Mouse (Mus musculus) hindbrain, embryonic 11.5 days (tissue): Measurements from ENCODE around the gene Fam161a. TPM values are rescaled to one million over a fixed set of nuclear protein-coding genes. Genes with fewer than 3 reads are reported as not detected.

Source experiments
- ATAC-seq: fragments of 200-750 bp; cut with Nextera tagmentation; 2 replicates; pipeline ENCODE4 v1.8.0; 2017; ENCODE audit warnings: mild to moderate bottlenecking, moderate TSS enrichment, moderate library complexity; ENCODE audit not compliant: low FRiP score
- DNase-seq: peaks from one replicate; pipeline ENCODE4 v3.0.0-alpha.2; 2015; ENCODE audit warnings: low spot score
- H3K27ac ChIP-seq: fragments of 300-500 bp; sonication (generic); 2 replicates; pipeline ENCODE4 v1.5.1; 2014; ENCODE audit warnings: mild to moderate bottlenecking, low read depth, low read length
- H3K27me3 ChIP-seq: fragments of 300-500 bp; sonication (generic); 2 replicates; pipeline ENCODE4 v1.6.1; 2014; ENCODE audit warnings: mild to moderate bottlenecking, low read length, moderate library complexity, mixed read lengths; ENCODE audit not compliant: control insufficient read depth, insufficient read depth
- H3K36me3 ChIP-seq: fragments of 300-500 bp; sonication (generic); 2 replicates; pipeline ENCODE4 v1.6.1; 2014; ENCODE audit warnings: mild to moderate bottlenecking, low read length, moderate library complexity, mixed read lengths; ENCODE audit not compliant: control insufficient read depth, insufficient read depth
- H3K4me1 ChIP-seq: fragments of 300-500 bp; sonication (generic); replicated peaks from 2 replicates; pipeline ENCODE4 v1.6.1; 2014; ENCODE audit warnings: low read length, mixed read lengths; ENCODE audit not compliant: control insufficient read depth, insufficient read depth
- H3K4me2 ChIP-seq: fragments of 300-500 bp; sonication (generic); replicated peaks from 2 replicates; pipeline ENCODE4 v1.6.1; 2014; ENCODE audit warnings: mild to moderate bottlenecking, low read depth, low read length
- H3K4me3 ChIP-seq: fragments of 300-500 bp; sonication (generic); 2 replicates; pipeline ENCODE4 v1.5.1; 2014; ENCODE audit warnings: low read depth, low read length
- H3K9ac ChIP-seq: fragments of 300-500 bp; sonication (generic); 2 replicates; pipeline ENCODE4 v1.6.1; 2014; ENCODE audit warnings: low read depth, low read length
- H3K9me3 ChIP-seq: fragments of 300-500 bp; sonication (generic); 2 replicates; pipeline ENCODE4 v1.6.1; 2016; ENCODE audit warnings: low read length; ENCODE audit not compliant: control insufficient read depth
- WGBS: fragments of 180-500 bp; shearing (Covaris S2); extraction: QIAGEN DNeasy Blood & Tissue Kit; methylation state at CpG from one replicate; pipeline ENCODE4 v1.1.7; 2014; 5-methylcytosine and 5-hydroxymethylcytosine counted together
- polyA plus RNA-seq: library from polyadenylated mRNA; unstranded; fragments of >200 nt; fragmentation: Nextera tagmentation; extraction: Ambion mirVana; gene quantifications from 2 replicates; pipeline ENCODE4 v1.2.1, GENCODE M21; 2014

Fam161a gene
- polyA plus RNA-seq: 5.0 and 6.9 TPM in 2 replicates

DNA sequence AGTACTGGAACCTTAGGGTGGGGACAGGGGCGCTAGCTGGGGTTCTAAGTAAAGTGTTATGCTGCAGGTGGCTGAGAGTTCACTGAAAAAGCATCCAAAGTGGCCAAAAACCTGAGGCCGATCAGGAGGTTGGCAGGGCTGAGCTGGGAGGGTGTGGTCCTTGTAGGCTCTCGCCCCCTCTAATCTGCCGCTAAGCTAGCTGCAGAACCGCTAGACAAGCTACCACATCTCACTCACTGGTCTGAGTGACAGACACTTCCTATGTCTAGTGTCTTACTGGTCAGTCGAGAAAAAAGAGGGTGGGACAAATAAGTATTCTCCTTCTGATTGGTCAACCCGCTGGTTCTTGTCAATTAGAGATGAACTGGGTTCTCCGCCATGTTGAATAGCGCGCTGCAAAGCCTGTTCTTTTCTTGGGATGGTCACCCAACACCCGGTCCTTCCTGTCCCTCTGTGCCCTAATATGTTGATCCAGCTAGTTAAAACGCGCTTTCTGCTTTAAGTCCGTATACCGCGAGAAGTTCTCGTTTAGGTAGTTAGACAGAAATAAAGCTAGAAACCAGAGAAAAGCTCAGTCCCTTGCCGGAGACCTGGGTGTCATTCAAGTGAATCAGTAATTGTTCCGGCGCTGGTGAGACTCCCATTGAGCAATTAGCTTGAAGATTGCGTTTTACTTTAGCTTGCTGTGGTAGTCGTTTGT, at the start of gene Fam161a:
Gene Fam161a (plus strand): TSS at position 51 of the 700 bp plus-strand sequence.
- H3K27ac ChIP-seq: peak within 1 kb of the TSS; percentile 91
- peak; percentile 94 for ATAC-seq
- no peaks in the 10 kb centered on the region for H3K9me3 ChIP-seq
- H3K4me2 ChIP-seq: peak within 1 kb of the TSS; percentile 62
- H3K36me3 ChIP-seq: peaks cover 3% of the 10 kb centered on the region; the same call in 1 of the 2 replicates
- 1% methylated on average over 22 of the region's 22 CpGs for WGBS
- peak within 1 kb of the TSS; percentile 71 for H3K9ac ChIP-seq
- no peaks in the 10 kb centered on the region for H3K27me3 ChIP-seq
- DNase-seq: peak; percentile 86
- H3K4me1 ChIP-seq: no peaks in the 10 kb centered on the region
- peak within 1 kb of the TSS; percentile 48 for H3K4me3 ChIP-seq

- Histone ChIP-seq H3K9me3 (no peaks in the 10 kb centered on the region), H3K27me3 (no peaks in the 10 kb centered on the region), H3K9ac (no peak overlapping the region), H3K36me3 (no peaks in the 10 kb centered on the region), H3K27ac (no peak overlapping the region), H3K4me1 (no peaks in the 10 kb centered on the region), H3K4me3 (no peak overlapping the region), H3K4me2 (no peak overlapping the region)
- no peak for DNase-seq
- ATAC-seq: no peak
- 95% methylated on average over 4 of the region's 4 CpGs for whole genome bisulfite sequencing
Observed at GRCm38 (mm10) chr11:22957791-22958374, 49.4 kb upstream of the Fam161a start.

GRCm38 (mm10) chr11:22962101-22962500, 45.2 kb upstream of the Fam161a start:
- no peaks in the 10 kb centered on the region for H3K4me1 ChIP-seq
- H3K27me3 ChIP-seq: no peaks in the 10 kb centered on the region
- H3K4me3 ChIP-seq: no peak overlapping the region
- H3K9ac ChIP-seq: no peak overlapping the region
- H3K4me2 ChIP-seq: no peak overlapping the region
- no peaks in the 10 kb centered on the region for H3K9me3 ChIP-seq
- H3K36me3 ChIP-seq: no peaks in the 10 kb centered on the region
- ATAC-seq: no peak
- no peak overlapping the region for H3K27ac ChIP-seq
- 92% methylated on average over 1 of the region's 1 CpGs for WGBS
- DNase-seq: no peak

GRCm38 (mm10) chr11:22964401-22964800, 42.9 kb upstream of the Fam161a start:
- no peak for DNase-seq
- Histone ChIP-seq H3K9me3 (no peaks in the 10 kb centered on the region), H3K4me2 (no peak overlapping the region), H3K36me3 (0 out of 2 replicates have a peak, but pooled peaks cover 2% of the 10 kb centered on the region), H3K4me3 (no peak overlapping the region), H3K9ac (no peak overlapping the region), H3K27ac (no peak overlapping the region), H3K27me3 (no peaks in the 10 kb centered on the region), H3K4me1 (no peaks in the 10 kb centered on the region)
- no peak for ATAC-seq
- 79% methylated on average over 4 of the region's 4 CpGs for WGBS

- no peak for DNase-seq
- H3K27me3 ChIP-seq: no peaks in the 10 kb centered on the region
- H3K4me3 ChIP-seq: no peak overlapping the region
- no peaks in the 10 kb centered on the region for H3K4me1 ChIP-seq
- no peak overlapping the region for H3K27ac ChIP-seq
- ATAC-seq: no peak
- H3K9me3 ChIP-seq: no peaks in the 10 kb centered on the region
- no peak overlapping the region for H3K9ac ChIP-seq
- no peak overlapping the region for H3K4me2 ChIP-seq
- 0 out of 2 replicates have a peak, but pooled peaks cover 2% of the 10 kb centered on the region for H3K36me3 ChIP-seq
- WGBS: 81% methylated on average over 4 of the region's 4 CpGs
Observed at GRCm38 (mm10) chr11:22965503-22965902, 41.8 kb upstream of the Fam161a start.

DNA sequence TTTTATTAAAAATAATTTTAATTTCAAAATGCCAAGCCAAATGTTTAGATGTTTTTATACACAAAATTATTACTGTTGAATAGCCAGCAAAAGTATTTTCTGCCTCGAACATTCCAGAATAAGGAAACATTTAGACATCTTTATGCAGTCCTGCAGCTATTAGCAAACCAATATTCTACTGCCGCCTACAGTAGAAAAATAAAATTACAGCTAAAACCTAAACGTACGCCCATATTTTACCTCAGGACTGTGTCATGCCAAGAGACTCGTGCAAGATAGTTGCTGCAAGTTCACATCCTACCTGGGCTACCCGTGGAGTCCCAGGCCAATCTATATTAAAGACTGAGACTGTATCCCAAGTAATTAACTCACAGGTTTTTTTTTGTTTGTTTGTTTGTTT, 37.8 kb upstream of the Fam161a start:
- Histone ChIP-seq H3K27ac (no peak overlapping the region), H3K36me3 (0 out of 2 replicates have a peak, but pooled peaks cover 5% of the 10 kb centered on the region), H3K27me3 (no peaks in the 10 kb centered on the region), H3K4me3 (no peak overlapping the region), H3K4me2 (no peak overlapping the region), H3K9ac (no peak overlapping the region), H3K4me1 (no peaks in the 10 kb centered on the region), H3K9me3 (no peaks in the 10 kb centered on the region)
- ATAC-seq: no peak
- no peak for DNase-seq
- 69% methylated on average over 6 of the region's 6 CpGs for WGBS

GRCm38 (mm10) chr11:22970546-22970945, 36.8 kb upstream of the Fam161a start:
- Histone ChIP-seq H3K27ac (no peak overlapping the region), H3K9me3 (no peaks in the 10 kb centered on the region), H3K4me2 (no peak overlapping the region), H3K9ac (no peak overlapping the region), H3K4me3 (no peak overlapping the region), H3K27me3 (no peaks in the 10 kb centered on the region), H3K36me3 (0 out of 2 replicates have a peak, but pooled peaks cover 5% of the 10 kb centered on the region), H3K4me1 (no peaks in the 10 kb centered on the region)
- ATAC-seq: no peak
- DNase-seq: no peak
- WGBS: 92% methylated on average over 1 of the region's 1 CpGs

DNA sequence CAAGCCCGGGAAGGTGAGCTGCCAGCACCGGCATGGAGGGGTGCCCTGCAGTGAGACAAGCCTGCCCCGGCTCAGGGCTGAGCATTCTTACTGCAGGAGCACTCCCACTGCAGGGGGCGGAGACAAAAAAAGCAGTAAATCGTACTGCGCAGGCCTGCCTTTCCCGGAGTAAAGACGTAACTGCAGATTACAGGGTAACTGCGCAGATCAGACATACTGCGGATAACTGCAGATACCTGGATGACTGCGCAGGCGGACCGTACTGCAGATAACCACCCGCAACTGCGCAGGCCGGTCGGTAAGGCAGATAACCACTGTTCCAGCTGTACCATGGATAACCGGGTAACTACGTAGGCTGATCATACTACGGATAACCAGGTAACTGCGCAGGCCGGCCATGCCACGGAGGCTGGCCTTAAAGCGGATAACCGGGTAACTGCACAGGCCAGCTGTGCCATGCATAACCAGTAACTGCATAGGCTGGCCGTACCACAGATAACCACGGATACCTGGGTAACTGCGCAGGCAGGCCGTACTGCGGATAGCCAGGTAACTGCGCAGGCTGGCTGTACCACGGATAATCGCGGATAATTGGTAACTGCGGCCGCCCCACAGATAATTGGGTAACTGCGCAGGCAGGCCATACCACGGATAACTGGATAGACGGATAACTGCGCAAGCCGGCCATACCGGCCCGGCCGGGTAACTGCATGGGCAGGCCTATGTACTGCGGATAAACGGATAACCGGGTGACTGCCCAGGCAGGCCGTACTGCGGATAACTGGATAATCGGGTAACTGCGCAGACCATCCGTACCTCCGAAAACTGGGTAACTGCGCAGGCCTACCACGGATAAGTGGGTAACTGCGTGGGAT, 35.3 kb upstream of the Fam161a start, which contains the start of gene Zrsr1:
Gene Zrsr1 (plus strand): TSS at position 171 of the 875 bp plus-strand sequence.
- Histone ChIP-seq H3K4me2 (peak within 1 kb of the TSS; percentile 70), H3K27ac (no peak within 1 kb of the TSS), H3K27me3 (no peaks in the 10 kb centered on the region), H3K4me1 (no peaks in the 10 kb centered on the region), H3K4me3 (peak within 1 kb of the TSS; percentile 54), H3K36me3 (0 out of 2 replicates have a peak, but pooled peaks cover 5% of the 10 kb centered on the region), H3K9ac (peak within 1 kb of the TSS; percentile 41; the same call in 1 of the 2 replicates), H3K9me3 (no peaks in the 10 kb centered on the region)
- ATAC-seq (peak; percentile 76), DNase-seq (peak; percentile 44)
- WGBS: 44% methylated on average over 56 of the region's 56 CpGs
